Mouse (Mus musculus) left cerebral cortex, adult 18-20 months (tissue): Measurements from ENCODE around the gene Gpr4. TPM values are rescaled to one million over a fixed set of nuclear protein-coding genes. Genes with fewer than 3 reads are reported as not detected.
A peak's percentile ranks its signal among the peaks of the same experiment; 100 is the strongest.

Source experiments
- DNase-seq, 2 experiments: peaks; one replicate each; pipeline ENCODE4 v3.0.0; 2021 to 2022; ENCODE audit warnings: low spot score in 2 of 2, mixed read lengths in 1 of 2
- total RNA-seq, 2 experiments: library from RNA; stranded (reverse); gene quantifications; 2 replicates each; pipeline ENCODE4 v1.2.3; 2021

Gpr4 gene
- total RNA-seq, 2 experiments from 2014 or later = 2.5 to 3.6 TPM

DNA sequence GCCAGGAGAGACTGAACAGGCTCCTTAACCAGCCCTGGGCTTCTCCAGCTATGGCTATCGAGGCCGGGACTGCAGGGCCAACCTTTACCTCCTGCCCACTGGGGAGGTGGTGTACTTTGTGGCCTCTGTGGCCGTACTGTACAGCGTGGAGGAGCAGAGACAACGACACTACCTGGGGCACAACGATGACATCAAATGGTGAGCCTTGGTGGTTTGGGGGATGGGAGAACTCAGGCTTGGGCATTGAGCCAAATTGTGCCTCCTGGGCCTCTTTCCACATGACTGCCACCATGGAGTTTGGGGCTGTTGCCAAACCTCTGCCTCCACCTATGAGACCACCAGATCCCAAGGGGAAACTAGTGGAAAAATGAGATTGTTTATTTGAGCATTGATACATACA, 27.6 kb upstream of the Gpr4 start:
- DNase-seq = no peak

DNA sequence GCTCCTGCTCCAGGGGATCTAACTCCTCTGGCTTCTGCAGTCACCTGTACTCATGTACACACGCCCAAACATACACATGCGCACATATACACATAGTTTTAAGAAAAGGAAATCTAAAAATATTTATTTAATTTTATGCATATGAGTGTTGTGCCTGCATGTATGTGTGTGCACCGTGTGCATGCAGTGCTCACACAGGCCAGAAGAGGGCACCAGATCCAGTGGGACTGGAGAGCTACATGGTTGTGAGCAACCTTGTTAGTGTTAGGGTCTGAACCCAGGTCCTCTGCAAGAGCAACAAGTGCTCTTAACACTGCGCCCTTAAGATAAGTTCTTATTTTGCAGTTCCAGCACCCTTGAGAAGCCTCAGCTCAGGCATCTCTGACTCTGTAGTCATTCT, 17.7 kb upstream of the Gpr4 start:
- DNase-seq = no peak

DNA sequence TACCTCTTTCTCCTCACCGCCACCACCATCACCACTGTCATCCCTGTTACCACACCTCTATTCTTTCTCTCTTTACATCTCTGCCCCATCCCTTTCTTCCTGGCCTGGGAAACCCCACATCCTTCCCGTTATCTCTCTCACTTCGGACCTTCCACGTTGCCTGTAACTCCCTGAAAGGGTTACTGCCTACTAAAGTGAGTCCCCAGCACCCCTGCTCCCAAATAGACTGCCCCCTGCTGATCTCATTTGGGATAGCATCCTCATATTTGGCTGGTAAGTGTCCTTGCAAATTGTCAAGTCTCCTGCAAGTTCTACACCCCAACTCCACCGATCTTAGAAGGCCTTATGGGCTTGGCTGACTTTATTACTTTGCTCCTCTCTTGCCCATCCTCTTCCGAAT, 15.7 kb upstream of the Gpr4 start:
- DNase-seq = peak in 1 of 2 experiments; percentile 66

DNA sequence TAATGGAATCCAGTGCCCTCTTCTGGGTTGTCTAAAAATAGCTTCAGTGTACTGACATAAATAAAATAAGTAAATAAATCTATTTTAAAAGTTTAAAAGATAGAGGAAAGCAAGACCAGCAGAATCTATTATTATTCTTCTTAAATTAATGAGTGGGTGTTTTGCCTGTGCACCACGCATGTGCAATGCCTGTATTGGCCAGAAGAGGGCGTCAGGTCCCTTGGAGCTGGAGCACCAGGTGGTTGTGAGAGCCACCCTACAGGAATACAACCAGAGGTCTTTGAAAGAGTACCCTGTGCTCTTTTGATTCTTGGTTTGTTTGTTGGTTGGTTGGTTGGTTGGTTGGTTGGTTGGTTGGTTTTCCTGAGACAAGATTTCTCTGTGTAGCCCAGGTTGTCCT, 14.4 kb upstream of the Gpr4 start:
- no peak for DNase-seq

DNA sequence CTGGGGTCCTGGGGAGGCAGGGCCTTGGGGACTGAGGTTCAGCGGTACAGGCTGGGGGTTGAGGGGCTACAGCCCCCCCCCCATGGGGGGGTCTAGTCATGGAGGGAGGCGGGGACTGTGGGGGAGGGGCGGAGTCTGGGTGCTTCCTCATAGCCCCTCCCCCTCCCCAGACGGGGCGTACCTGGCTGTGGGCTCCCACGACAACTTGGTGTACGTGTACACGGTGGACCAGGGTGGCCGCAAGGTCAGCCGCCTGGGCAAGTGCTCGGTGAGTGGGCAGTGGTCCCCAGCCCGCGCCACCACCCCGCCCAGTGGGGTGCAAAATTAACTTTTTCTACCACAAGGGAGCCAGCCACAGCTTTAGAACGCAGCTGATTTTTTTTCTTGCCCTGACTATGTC, 10.7 kb upstream of the Gpr4 start:
- DNase-seq = no peak

DNA sequence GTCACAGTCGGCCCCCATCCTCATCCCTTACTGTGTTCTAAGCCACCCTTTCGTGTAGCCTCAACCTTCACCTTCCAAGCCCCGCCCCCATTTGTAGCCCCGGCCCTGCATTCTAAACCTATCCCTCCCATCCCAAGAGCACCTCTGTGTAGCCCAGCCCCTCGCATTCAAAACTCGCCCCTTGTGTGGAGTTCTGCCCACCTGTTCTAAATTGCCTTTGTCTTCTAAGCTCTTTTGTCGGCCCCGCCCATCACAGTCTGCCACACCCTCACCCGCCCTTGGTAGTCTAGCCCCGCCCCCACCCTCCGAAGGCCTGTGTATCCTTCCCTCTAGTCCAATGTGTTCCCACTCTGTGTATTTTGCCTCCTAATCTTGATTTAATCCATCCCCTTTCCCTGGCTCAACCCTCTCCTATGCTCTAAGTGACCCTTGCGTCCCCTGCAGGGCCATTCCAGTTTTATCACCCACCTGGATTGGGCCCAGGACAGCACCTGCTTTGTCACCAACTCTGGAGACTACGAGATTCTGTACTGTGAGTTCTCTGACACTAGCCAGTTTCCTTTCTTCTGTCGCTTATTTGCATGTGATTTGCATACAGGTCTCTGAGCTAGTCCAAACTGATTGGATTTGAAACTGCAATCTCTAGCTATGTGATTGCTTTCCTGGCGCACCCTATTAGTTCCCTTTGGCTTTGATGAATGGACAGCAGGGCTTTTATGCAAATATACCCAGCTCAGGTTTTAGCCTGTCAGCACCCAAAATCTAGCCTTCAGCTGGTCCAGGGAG, 10.1 kb upstream of the Gpr4 start:
- no peak for DNase-seq

DNA sequence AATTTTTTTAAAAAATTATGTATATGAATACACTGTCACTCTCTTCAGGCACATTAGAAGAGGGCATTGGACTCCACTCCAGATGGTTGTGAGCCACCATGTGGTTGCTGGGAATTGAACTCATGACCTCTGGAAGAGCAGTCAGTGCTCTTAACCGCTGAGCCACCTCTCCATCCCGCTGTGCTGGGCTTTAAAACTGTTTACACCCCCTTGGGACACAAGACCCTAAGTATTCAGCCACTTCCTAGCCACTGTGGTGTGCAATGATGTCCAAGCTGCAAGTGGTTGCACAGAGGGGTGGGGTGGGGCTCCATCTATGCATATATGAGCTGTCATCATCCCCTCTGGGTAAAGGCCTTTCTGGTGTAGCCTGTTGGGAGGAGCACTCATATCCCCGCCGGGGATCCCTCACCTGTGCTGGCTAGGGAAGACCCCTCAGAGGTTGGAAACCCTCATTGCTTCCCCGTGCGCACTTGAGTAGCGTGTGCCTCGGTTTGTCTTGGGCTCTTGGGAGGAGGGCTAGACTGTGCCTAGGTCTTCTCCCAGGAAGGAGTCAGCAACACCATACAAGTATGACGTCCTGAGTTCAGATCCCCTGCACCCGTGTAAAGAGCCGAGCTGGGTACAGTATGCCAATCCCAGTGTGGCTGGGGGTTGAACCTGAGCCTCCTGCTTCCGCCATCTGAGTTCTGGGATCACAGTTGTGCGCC, 4.0 kb upstream of the Gpr4 start:
- DNase-seq = no peak

DNA sequence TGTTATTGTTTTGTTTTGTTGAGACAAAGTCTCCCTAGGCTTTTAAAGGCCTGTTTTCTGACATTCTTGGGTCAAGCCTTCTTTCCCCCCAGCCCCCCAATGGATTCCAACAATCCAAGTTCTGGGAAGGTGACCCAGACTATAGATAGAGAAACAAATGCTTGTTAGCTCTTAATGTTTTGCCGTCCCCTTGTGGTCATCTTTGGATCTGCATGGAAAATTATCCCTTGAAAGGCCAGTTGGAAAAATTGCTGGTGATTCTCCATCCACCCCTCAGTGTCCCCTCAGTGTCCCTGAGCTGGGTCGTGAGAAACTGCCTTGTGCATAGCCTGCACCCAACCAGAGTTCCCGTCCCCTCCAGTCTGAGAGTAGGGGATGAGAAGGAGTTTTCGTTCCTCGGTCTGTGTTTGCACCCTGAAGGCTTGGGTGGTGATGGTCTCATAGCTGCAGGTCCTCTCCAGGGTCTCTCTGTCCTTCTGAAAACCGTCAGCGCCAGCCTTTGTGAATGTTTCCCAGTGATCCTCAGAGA, 3.3 kb upstream of the Gpr4 start:
- peak; percentile 26 to 64 for DNase-seq

DNA sequence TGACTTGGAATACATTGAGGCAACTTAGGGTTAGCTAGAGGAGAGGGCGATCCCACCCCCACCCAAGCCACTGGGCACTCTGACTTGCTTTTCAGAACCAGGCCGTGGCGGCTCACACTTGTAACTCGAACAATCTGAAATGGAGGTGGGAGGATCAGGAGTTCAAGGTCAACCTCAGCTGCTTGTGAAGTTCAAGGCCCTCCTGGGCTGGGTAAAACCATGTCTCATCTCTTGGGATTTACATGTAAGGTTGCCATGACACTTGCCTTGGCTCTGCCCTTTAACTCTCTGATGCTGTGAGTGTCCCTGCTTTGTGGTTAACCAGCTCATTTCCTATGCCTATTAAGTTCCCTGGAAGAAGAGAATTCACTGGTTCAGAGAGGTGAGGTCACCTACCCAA, 2.8 kb upstream of the Gpr4 start:
- DNase-seq = no peak

DNA sequence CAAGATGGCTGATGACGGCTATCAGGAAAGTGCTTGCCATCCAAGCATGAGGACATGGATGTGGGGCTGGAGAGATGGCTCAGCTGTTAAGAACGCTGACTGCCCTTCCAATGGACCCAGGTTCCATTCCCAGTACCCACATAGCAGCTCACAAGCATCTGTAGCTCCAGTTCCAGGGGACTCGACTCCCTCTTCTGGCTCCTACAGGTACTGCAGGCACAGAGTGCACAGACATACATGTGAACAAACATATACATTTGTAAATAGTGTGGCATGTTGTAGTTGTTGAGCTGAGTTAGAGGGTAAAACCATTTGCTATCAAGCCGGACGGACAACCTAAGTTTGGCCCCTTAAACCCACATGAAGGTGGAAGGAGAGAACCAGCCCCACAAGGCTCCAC, 2.3 kb upstream of the Gpr4 start:
- DNase-seq = no peak

DNA sequence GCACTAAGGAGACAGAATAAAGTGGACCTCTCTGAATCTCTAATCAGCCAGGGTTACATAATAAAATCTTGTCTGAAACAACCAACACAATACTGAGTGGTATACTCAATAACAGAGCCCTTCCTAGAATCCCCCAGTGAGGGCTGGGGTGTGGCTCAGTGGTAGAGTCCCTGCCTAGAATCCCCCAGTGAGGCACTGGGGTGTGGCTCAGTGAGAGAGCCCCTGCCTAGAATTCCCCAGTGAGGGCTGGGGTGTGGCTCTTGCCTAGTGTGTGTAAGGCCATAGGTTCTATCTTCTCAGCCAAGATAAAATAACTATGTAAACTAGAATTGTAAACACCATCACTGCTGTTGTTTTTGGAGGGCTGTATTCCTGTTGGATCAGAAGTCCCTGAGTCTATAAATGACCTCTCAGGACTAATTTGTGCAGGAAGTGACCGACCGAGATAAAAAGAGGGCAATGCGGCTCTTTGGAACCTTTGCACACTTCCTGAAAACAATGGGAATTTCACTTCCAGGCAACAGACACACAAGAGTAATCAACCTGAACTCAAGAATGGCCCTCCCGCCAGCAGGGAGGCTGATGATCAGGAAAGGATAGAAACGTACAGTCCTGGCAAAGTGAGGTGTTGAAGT, 1.2 kb upstream of the Gpr4 start:
- DNase-seq = no peak

DNA sequence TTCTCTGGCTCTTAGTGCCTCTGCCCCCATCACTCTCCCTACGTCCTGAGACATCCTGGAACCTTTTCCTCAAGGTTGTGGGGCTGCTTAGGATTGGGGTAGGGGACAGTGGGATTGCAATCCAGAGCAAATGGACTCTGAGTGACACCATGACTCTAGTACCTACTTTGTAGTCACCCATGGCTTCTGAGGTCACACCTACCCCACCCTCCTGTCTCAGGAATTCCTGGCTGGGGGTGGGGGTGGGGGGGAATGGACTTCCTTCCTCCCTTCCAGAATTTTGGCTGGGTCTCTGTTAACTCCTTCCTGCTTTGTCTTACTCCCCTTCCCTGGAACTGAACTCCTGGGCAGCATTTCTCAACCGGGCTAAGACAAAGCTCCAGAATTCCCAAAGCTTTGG, 1.0 kb downstream of the Gpr4 start:
- DNase-seq = no peak

DNA sequence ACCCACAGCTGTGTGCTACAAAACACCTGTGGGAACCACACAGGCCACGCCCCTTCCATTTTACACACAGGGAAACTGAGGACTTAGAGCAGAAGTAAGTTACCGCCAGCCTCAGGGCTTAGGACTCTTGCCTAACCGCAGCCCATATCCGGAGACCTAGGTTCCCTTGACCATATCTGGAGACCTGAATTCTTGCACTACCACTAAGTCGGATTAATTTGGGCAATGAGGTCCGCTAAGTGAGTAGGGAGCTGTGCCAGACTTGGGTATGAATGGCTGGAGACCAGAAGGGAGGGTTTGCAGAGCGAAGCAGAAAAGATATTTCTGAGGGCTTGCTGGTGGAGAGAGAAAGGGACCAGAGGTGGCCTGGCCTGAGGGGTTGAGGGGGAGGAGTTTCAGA, 2.0 kb downstream of the Gpr4 start:
- no peak for DNase-seq

DNA sequence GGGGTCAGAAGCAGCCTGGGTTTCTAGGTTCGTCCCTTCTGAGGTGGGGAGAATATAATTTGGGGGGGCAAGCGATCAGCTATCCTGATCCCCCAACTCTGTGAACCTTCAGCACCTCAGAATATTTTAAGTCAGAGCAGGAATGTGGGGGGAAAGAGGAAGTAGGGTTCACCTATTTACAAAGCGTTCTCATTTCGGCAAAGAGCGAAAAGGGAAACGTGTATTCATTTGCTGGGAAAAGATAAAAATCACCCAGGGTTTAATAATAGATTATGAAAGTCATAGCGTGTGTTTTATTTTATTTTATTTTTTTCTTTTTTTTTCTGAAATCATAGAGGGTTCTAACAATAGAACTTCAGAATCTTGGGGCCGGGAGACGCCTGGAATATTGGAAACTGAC, 2.6 kb downstream of the Gpr4 start:
- no peak for DNase-seq

DNA sequence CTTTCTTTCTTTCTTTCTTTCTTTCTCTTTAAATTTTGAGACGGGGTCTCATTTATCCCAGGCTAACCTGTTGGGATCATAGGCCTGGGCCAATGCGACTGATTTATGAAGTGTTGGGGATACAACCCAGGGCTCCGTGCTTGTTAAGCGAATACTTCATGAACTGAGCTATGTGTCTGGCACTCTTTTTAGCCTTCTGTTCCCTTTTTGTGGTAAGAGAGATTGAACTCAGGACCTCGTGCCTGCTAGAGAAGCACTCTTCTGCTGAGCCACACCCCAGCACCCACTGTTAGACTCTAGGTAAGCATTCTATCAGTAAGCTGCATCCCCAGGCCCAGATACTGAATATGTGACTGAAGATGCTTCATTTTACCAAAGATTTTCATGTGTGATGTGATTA, 5.2 kb downstream of the Gpr4 start:
- no peak for DNase-seq

DNA sequence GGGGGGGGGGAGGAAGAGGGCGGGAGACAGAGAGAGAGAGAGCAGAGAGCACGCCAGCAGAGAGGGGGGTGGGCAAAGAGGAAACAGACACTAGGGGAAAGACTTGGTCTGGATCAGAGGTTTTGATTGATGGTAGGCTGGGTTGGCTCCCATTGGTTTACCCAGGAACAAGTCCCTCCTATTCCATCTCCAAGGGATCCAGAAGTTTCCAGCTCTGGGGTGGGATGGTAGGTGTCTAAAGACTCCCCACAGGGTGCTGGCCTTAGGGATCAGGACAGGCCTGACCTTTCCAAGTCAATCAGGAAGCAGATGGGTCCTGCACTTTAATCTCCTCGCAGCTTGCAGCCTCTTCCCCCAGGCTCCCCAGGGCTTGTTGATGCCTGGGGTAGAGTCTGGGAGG, 5.6 kb downstream of the Gpr4 start:
- no peak for DNase-seq

DNA sequence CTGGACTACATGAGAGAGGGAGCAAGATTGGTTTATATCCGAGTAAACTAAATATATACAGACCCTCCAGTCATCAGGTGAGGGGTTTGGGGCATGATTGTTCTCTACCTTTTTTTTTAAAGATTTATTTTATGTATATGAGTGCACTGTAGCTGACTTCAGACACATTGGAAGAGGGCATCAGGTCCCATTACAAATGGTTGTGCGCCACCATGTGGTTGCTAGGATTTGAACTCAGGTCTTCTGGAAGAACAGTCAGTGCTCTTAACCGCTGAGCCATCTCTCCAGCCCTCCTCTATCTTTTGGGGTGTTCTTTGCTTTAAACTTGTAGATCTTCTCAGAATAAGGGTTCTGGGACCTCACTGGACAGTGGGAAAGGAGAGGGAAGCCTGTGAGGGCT, 7.7 kb downstream of the Gpr4 start:
- no peak for DNase-seq

DNA sequence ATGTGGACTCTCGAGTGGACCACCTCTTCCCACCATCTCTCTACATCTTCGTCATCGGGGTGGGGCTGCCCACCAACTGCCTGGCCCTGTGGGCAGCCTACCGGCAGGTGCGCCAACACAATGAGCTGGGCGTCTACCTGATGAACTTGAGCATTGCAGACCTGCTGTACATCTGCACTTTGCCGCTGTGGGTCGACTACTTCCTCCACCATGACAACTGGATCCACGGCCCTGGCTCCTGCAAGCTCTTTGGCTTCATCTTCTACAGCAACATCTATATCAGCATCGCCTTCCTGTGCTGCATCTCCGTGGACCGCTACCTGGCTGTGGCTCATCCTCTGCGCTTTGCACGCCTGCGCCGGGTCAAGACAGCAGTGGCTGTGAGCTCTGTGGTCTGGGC, 9.9 kb downstream of the Gpr4 start:
- DNase-seq = no peak

DNA sequence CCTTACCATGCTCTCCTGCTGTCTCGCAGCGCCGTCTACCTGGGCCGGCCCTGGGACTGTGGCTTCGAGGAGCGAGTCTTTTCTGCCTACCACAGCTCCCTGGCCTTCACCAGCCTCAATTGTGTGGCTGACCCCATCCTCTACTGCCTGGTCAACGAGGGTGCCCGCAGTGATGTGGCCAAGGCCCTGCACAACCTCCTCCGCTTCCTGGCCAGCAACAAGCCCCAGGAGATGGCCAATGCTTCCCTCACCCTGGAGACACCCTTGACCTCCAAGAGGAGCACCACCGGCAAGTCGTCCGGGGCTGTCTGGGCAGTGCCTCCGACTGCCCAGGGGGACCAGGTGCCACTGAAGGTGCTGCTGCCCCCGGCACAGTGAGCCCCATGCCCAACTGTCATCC, 10.5 kb downstream of the Gpr4 start:
- DNase-seq = no peak

DNA sequence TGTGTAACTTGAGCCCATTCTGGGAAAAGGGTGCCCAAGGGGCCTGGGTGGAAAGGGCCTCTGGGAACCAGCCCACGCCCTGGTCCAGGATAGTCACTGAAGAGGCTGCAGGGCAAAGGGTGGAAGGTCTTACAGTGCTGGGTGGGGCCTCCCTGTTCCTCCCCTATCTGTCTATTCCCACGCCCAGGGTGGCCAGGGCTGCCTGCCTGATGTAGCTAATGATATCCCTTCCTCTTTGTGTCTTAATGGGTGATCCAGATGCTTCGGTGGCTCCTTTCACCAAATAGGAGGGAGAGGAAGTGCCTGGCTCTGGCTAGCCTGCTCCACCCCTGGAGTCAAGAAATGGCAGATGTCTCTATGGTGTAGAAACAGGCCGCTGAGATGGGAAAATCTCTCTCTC, 12.6 kb downstream of the Gpr4 start:
- no peak for DNase-seq

DNA sequence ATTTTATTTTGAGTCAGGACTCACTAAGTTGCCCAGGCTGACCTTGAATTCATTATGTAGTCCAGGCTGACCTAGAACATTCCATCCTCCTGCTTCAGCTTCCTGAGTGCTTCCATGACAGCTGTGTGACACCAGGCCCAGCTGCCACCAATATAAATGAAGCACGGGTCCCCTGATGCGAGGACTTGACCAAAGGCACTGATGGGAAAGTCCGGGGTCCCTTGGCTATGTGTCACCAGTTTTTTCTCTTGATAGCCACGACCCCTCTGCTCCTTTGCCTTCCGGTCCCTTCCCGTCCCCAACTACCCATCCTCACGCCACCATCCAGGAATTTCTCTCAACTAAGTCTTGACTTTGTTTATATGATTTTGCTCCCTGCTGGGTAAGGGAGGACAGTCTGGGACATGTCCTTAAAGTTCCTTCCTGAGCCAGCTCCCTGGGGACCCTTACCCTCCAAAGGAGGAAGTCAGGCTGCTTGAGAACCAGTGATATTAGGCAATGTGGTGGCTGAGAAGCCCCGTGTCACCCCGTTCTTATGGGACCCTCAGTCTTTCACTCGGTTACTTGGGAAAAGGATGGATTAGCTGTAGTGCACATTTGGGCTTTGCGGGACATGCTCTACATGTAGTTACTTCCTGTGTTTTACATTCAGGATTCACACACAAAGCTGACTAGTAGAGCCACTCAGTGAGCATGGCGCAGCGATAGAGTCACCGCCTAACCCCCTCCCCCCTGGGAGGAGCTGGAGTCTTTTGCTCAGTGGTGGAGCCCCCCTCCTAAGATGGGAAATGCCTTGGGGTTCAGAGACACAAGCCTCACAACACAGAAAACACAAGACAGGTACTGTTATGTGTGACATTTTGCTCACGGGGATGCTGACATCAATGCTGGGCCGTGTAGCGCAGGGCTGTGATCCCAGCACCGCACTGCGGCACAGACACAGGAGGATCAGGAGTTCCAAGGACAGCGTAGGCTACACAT, 14.8 kb downstream of the Gpr4 start:
- peak; percentile 26 to 41 for DNase-seq
